Mouse (Mus musculus) frontal cortex, postnatal 36 days (tissue): ENCODE measurements at regions not wholly inside any gene's neighbourhood (a gene's known extent, or its start where the extent isn't known, plus 50 kb on each side); places are given as distances from the start of the nearest gene placed in this dataset.
"Not testable (repeated sequence)": the region's sequence is repeated elsewhere in the genome, so short reads cannot be mapped to it uniquely, and the experiment has no call there.

ENCODE experiments used
- DNase-seq, 2 experiments: peaks; one replicate each; pipeline ENCODE4 v3.0.0; 2022; ENCODE audit warnings: low spot score in 2 of 2

DNA sequence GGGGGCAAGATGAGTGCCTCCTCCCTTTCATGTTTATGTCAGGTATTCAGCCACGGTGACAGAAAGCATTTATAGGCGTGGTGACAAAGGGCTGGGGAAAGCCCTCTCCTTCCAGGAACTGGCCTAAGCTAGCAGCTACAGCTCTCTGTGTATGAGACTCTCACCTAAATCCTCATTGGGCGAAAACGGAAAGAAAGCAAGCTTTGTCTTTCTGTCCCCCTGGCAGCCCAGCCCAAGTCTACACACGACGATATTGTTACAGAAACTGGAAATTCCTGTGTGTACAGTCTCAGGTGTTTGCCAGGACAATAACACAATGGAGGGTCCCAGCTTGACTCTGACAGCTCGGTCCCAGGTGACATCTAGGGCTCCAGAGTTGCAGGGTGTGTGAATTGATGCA lies 60.0 kb downstream of the Dact2 start:
- no peak for DNase-seq

DNA sequence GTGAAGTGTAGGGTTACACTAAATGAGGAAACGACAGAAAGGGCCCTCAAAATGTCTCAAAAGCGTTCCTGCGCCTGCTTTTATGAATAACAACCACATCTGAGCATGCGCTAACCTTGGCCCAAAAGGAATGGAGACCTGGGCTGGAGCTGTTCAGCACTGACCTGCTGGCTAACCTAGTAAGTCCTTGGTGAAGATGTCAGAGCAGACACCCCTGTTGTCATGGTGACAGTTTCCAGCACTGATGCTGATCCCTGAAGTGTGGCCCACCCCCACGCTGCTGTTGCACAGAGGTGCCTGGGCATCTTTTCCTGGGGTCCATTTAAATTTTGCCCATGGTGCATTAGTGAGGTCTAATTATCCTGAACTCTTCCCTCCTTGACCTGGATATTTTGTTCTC lies 62.4 kb downstream of the Dact2 start:
- DNase-seq = no peak

DNA sequence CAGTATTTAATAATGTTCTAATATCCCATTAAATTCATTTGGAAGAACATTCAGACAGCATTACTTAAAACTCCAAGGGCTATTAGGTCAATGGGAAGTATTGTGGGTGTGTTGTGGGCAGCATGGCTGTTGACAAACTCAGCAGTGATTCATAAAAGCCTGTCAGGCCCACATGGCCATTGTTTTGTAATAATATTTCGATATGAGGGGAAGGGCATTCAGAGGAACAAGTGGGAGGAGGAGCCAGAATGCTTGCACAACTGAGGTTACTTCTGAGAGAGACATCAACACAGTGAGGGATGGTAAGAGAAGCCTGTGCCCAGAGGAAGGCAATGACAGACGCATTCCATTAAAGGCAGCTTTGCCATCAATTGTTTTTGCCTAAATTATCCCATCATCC lies 63.8 kb downstream of the Dact2 start:
- no peak for DNase-seq

DNA sequence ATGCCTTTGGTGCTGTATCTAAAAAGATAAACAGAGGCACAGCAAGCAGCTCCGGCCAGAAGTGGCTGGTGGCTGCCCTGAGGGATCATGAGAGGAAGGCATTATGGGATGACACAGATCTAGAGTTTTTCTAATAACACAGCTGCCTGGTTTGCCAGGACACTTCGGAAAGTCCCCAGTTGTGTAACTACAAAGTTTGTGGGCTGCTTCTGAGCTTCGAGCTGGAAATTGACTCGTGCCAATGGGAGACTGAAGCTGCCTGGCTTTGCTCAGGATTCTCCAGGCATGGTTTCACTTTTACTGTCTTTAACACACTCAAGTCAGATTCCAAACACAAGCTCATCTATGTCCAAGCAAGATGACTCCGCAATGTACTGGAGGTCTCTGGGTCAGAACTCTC lies 65.2 kb downstream of the Dact2 start:
- DNase-seq = no peak

DNA sequence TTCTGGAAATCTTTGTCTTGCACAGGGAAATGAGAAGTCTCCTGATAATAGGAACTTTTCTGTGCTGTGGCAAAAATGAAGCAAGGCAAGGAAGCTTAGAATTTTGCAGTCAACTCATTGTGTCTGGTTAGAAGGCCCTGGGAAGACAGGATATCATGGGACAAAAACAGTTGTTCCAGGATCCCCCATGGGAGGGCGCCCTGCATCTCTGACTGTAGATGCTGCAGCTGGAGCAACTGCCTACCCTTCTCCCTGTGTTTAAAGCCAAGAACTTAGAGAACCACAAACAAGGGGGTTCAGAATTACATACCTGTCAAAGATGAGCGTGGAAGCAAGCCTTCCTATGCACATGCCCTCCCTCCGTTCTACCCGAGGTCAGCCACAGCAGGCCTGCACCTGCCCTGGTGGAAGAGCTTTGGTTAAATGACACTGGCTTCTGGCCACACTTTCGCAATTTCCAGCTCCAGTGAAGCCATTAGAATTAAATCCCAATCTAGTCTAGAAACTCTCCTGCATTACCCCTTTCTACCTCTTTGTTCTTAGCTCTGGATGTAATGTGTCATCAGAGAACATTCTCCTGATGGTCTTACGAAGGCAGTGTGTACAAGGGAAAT lies 67.3 kb downstream of the Dact2 start:
- peak; percentile 77 to 92 for DNase-seq

DNA sequence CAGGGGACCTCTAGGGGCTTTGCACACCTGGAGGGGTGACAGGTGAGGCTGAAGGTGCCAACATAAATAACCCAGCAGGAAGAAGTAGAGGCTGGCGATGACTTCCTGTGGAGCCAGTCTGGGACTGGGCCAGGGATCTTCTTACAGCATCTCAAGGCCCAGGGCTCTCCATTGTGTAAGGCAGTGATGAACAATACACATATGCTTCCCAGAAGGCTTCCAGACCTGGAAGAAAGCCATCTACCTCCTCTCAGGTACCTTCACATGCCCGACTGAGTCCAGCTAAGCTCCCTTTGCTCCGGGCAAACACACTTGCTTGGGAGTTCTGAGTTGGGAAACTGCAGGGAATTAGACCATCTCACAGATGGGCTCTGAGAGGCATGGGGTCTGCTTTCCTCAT lies 69.5 kb downstream of the Dact2 start:
- no peak for DNase-seq

DNA sequence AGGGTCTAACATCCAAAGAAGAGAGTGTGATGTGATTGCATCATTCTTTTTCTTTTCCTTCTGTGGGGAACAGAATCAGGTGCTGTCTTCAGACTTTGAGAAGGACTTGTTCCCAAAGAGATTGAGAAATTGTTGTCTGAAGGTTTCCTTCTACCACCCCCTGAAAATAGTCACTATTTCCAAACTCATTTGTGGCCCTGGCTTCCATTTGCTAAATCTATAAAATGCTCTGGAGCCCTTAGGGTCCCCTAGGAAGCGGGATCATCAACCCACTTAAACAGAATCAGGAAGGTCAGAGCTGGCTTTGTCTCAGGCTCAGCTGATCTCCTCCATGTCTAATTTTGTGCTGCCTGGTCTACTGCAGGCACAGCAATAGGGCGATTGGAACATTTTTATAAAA lies 70.1 kb downstream of the Dact2 start:
- no peak for DNase-seq

DNA sequence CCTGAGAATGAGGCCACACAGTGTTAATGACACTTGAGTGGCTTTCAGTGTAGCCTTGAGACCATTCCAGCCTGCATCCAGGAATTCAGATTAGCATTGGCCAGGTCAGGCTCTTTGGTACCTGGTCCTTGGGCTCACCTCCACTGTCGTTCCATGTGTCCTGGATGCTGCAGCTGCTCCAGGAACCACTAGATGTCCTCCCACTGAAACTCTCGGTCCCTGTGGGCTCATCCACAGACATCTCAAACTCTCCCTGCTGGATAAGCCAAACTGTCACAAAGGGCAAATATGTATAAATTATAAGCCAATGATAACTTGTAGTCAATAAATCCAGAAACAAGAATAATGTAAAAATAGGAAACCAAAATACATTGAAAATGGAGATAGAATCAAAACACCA lies 67.7 kb upstream of the Gm7358 start:
- not testable (repeated sequence) for DNase-seq

DNA sequence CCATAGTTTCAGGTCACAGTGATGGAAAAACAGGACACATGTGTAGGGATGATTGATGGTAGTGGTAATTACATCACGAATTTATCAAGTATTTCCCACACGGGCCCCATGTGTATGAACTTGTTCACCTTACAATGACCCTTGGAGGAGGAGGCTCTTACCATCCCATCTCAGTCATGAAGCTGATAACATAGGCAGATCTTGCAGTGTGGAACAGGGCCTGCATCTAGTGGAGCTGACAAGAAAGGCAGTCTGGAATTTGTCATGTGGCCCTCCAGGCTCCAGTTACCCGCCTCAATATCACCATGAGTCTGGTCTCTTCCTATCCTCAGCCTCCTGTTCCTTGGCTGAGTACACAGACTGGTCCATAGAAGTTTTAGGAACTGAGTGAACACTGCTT lies 59.5 kb upstream of the Gm7358 start:
- no peak for DNase-seq

DNA sequence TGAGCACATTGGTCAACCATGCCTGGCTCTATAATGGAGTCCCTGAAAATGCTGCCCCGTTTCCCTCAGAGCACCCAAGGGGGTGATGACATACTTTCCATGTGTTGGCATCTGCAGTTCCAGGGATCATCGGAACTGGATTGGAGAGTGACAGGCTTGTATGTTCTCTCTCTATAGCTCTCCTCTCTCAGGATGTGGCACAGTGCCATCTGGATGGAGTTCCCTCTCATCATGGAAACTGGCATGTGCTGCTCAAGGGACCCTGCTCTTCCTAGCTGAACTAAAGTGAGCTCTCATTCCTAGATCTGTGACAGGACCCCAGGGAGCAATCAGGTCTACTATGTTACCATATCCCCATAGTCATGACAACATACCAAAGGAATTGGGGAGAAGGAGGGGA lies 56.9 kb upstream of the Gm7358 start:
- DNase-seq = no peak

DNA sequence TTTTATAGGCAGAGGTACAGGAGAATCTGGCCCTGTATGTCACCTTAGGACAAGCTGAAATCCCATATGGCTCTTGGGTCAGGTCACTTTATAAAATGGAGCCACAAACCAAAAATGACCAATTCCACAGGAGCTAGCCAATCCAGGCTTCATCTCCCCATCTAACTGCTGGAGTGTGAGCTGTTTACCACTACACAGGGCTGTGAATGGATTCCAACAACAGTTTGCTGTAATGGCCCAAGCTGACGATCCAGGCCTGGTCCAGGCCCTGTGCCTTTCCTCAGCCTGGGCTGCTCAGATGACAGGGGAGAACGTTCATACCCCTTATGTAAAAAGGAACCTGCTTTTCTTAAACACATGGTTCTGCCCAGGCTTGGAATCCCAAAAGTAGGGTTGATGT lies 55.5 kb upstream of the Gm7358 start:
- DNase-seq = no peak

DNA sequence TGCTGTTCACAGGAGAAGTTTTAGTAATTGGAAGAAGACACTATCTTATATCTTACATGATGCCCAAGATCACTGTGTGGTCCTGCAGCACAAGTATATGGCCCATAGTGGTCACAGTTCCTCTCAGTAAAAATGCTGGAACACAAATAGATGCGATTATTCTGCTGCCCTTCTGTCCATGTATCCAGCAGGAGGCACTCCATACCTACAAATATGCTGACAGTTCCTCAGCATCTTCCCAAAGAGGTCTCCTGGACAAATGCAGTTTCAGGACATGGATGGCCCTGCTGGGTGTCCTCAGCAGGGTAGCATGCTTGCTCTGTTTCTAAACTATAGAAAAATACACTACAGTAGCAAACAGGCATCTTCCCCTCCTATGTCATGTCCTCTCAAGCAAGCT lies 52.4 kb upstream of the Gm7358 start:
- peak; percentile 13 to 55 for DNase-seq
